ENCODE assay signal across 25 mouse cellular contexts in genomic region chr11:96368686-96369085, GRCm38 (mm10). TPM values are rescaled to one million over a fixed set of nuclear protein-coding genes. Genes with fewer than 3 reads are reported as not detected.
"Had no signal": no experiment of that assay in that cellular context is flagged by ENCODE, and none has a peak within 500 bp of the region (broad histone marks: within the 10 kb centered on the region; RNA-seq: fewer than 3 reads in every experiment).

No protein-coding gene starts in this region.

- DNase-seq: lung, adult 18-20 months; lung, embryonic 14.5 days; lung, postnatal 10 days; lung, postnatal 4 days; retina, postnatal 1 day; right cerebral cortex, adult 18-20 months; right cerebral cortex, postnatal 25 days; right cerebral cortex, postnatal 4 days; spleen, adult 18-20 months; thymus, adult 18-20 months; thymus, postnatal 14 days; thymus, postnatal 36 days had no signal

- H3K27ac ChIP-seq: midbrain, embryonic 10.5 days; midbrain, embryonic 13.5 days; neural tube, embryonic 13.5 days; neural tube, embryonic 15.5 days had no signal

- H3K4me1 ChIP-seq: midbrain, embryonic 13.5 days had no signal

- H3K4me3 ChIP-seq: midbrain, embryonic 10.5 days; midbrain, embryonic 13.5 days; myocyte; neural tube, embryonic 13.5 days; neural tube, embryonic 15.5 days had no signal

RNA-seq across cellular contexts. Expression of gene Hoxb1, which starts 3.1 kb away (rescaled TPM):
- total RNA-seq: megakaryocyte, adult 5-6 weeks; megakaryocyte-erythroid progenitor cell, adult 5-6 weeks had no signal
- polyA plus RNA-seq: liver, embryonic 16.5 days; lung, embryonic 16.5 days; midbrain, embryonic 13.5 days; midbrain, embryonic 16.5 days; myocyte; small intestine, adult 2 months; stomach, embryonic 16.5 days; thymus, postnatal 0 days had no signal

RNA-seq across cellular contexts. Expression of gene Hoxb2, which starts 18.4 kb away (rescaled TPM):
- total RNA-seq: megakaryocyte, adult 5-6 weeks had no signal
- polyA plus RNA-seq: myocyte had no signal

RNA-seq across cellular contexts. Expression of gene Hoxb3, which starts 45.6 kb away (rescaled TPM):
- polyA plus RNA-seq: midbrain, embryonic 10.5 days; midbrain, embryonic 16.5 days; myocyte had no signal

RNA-seq across cellular contexts. Expression of gene Hoxb4, which starts 50.6 kb away (rescaled TPM):
- polyA plus RNA-seq: midbrain, embryonic 10.5 days; midbrain, embryonic 13.5 days; midbrain, embryonic 16.5 days; myocyte had no signal
